Mouse (Mus musculus) monocyte, adult 2 months (primary cell): ENCODE data around the gene Acsbg2.

Source experiments
- DNase-seq, 2 experiments: peaks; one replicate each; pipeline ENCODE4 v3.0.0; 2022; ENCODE audit warnings: low spot score in 2 of 2, low read depth in 1 of 2

Gene Acsbg2

GRCm38 (mm10) chr17:56826718-56827117, 47.5 kb downstream of the Acsbg2 start:
- no peak for DNase-seq

DNA sequence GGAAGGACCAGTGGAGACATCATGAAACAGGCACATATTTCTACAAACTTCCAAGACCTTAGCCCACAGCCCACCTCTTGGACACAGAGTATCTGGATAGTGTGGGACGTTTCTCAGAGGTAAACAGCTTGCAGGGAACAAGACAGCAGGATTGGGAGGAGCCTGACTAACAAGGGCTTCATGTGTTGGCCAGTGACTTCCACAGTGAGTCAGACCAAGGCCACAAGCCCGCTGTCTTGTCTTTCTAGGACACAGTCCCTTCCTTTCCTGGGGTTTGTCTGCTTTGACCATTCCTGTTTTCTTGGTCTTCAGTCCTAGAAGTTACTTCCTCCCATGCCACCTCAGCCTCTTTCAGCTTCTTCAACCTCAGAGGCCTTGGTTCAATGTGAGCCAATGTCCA, 50.9 kb downstream of the Acsbg2 start:
- DNase-seq, result no peak

DNA sequence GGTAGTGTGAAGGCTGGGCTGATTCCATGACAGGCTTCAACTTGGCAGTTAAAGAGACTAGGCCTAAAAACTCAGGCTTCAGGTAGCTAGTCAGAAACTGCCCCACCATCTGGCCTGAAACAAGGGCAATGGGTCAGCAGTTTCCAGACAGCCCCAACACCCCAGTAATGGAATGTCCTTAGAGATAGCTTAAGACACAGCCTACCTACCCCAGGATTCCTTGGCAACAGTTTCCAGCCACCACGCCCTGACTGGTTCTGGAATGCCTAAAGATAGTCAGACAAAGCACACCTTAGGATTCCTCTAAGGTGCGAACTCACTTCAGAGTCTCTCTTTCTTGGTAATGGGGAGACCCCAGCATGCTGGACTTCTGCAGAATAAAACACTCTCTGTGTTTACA, 51.9 kb downstream of the Acsbg2 start:
- no peak for DNase-seq

DNA sequence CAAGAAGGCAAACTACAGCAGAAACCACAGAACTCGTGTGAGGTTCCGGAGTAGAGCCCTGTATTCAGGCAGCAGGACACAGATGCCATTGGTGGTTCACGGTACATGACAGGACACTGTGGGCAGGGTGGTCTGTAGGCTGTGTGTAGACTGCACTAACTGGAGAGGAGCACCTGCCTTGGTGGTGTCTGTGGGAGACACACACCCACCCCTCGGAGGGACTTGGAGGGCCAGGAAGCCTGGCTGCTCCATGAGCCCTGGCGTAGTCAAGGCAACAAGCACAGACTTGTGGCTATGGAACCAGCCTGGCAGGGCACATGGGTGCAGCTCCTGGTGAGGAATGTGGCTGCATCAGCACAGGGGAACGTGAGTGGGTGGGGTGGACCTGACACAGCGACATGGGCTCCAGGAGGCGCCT, 54.5 kb downstream of the Acsbg2 start:
- DNase-seq, result no peak

DNA sequence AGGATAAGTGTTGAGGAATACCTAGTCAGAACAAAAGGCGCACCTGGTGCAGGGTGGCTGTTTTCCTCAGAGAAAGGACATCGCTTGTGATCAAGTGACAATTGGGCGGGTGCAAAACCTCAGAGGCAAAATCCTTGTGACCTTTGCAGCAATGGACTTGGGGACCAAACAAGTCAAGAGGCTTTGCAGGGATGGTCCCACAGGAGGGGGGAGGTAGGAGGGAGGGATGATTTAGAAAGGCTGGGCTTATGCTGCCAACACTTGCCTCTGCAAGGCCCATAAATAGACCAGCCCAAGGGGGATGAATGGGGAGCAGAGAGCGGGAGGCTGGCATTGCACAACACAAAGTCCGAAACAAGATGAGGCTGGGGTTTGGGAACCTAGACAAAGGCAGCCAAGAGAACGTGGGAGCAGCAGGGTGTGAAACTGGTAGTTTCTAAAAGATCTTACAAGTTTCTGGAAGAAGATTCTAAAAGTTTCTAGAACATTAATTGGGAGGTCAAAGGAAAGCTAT, 55.2 kb downstream of the Acsbg2 start:
- DNase-seq, result no peak

DNA sequence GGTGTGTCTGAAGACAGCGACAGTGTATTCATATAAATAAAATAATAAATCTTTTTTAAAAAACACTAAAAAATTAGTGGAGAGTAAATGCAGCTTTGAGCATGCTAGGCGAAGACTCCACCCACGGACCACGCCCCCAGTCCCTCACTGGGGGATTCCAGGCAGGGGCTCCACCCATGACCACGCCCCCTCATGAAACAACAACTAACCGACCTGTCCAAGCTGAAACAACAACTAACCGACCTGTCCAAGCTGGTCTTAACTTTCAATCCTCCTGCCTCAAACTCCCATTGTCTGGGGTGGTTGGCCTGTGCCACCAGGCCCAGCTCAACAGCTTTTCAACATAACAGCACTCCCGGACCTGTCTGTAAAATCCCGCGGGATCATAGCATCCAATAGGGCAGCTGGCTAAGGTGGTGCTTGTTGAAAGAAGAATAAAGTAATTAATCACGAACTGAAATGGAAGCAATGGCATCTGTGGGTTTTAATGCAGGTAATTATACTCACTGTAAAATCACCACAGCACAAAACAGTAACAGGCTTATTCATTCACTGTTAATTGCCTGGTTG, 56.1 kb downstream of the Acsbg2 start:
- no peak for DNase-seq

DNA sequence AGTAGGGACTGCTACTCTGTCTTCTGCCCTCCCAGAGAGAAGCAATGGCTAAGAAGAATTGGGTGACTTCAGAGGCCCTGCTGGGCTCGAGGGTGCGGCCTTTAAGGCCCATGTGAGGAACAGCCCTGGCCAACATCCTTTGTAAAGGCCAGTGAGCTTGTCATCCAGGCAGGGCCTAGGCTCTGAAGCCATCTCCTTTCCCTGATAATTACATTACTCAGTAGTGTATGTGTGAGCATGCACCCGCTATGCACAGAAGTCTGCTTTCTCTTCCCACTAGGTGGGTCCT, 59.2 kb downstream of the Acsbg2 start:
- peak in 1 of 2 experiments; percentile 29 for DNase-seq

GRCm38 (mm10) chr17:56814316-56815056, 59.8 kb downstream of the Acsbg2 start:
- DNase-seq, result peak; percentile 76 to 85

DNA sequence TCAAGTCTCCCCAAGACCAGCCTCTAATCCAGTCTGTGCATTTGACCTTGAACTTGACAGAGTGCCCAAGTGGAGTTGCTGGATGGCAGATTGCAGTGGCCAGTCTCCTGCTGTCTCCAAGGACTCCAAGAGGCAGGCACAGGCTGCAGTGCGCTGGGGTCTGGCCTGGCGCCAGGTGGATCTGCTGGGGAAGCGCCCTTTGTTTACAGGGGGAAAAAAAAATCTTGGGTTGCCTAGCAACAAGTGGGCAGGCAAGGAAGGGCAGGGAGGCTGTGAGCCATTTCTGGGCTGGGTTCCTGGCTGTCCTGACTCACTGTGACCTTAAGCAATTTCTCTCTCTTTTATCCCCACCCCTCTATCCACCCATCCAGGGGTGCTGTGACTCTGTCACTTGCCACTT, 64.0 kb downstream of the Acsbg2 start:
- DNase-seq, result peak; percentile 71 to 76

DNA sequence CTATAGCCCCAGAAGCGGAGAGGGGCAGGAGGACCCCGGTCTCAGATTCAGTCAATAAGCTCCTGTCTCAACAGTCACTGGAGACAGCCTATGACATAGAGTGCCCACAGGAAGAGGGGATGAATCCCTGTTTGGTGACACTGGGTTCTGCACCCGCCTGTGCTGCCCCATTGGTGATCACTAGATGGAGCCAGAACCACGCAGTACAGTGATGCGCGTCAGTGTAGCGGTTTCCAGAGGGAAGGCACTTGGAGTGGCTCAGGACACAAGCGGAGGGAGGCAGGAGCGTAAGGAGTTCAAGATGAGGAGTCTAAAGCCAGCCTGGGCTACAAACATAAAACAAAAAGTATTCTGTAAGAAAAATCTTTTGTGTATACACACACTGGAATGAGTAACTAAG, 65.7 kb downstream of the Acsbg2 start:
- peak; percentile 23 to 58 for DNase-seq

DNA sequence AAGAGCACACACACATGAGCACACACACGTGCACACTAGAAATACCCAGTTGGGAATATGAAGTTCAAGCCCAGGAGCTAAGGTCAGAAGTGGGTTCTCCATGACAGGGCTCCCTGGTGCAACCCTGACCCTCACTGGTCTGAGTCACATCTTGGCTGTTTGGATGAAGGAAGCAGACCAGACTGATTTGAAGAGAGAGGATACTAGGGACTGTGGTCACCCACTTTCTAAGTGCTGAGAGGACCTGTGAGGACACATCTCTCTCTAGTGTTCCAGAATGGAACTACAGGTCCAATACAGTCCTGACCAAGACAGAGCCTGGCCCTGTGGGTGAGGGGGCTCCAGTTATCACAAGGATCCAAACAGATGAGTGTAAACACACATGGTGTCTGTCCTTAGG, 68.5 kb downstream of the Acsbg2 start:
- DNase-seq, result no peak

- no peak for DNase-seq
These were observed 69.3 kb downstream of the Acsbg2 start for GRCm38 (mm10) chr17:56804952-56805351.

DNA sequence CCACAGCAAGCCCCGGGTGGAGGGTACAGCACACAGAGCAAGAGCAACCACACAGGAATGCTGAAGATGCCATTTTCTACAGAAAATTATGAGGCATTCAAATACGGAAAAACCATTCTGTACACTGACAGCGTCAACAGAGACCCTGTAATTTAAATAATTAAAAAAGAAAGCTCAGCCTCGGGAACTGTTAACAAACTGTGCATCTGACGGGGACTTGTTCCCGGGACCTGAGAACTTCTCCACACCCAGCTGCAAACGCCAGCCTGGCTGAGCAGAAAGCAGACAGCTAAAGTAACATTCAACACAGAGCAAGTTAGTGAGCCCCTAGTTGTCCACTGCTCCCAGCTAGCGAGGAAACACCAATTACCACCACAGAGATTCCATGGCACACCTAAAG, 72.2 kb downstream of the Acsbg2 start:
- no peak for DNase-seq

- DNase-seq, result no peak
These were observed 75.0 kb downstream of the Acsbg2 start for GRCm38 (mm10) chr17:56799276-56799675.

DNA sequence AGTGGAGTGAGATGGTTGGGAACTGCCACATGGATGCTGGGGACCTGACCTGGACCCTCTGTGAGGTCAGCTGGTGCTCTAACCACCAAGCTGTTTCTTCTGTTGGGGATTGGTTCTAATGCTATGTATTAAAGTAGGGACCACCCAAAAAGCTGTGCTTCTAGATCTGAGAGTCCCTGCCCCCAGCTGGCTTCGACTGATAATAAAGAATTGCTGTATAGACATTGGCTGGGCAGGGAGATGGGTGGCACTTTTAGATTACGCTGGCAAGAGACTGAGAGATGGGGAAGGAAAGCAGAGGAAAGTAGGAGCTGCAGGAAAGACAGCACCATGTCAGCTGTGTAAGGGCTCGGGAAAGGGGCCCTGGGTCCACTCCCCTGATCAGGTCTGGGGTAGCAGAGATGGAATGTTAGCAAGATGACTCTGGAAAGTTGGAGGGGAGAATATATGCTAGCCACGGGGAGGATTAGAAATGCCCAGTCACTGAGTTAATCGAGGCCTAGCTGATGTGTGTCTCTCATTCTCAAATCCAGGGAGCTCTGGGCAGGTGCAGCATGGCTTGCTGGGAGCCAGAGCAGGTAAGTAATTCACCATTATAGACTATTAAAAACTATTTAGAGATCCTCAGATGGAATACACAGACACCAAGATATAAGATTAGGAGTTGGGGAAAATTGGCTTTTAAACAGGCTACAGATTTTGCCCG, 80.5 kb downstream of the Acsbg2 start:
- no peak for DNase-seq
